18 mouse cellular contexts compared by ENCODE assay signal in the genomic region with DNA sequence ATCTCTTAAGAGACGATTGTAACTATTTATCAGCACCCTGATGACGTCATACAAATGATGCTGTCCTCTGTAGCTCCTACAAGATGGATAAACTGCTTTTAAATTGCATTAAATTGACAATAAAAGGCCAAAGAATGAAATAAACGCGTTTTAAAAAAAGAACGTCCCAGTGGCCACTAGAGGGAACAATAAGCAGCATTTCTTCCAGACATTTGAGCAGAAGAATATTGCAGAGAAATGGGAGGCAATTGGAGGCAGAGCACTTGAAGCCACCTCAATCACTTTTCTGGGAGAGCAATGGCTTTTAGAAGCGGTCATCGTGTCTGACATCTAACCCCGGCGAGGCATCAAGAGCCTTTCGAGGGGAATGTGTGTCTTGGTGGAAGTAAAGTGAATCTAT.
DNase-seq lines count a peak whose midpoint lies in the region; ATAC-seq and TF ChIP-seq lines count a peak whose summit lies in the region.
"Had no signal": no experiment of that assay in that cellular context is flagged by ENCODE, and none has a peak within 500 bp of the region (broad histone marks: within the 10 kb centered on the region; RNA-seq: fewer than 3 reads in every experiment).

No protein-coding gene starts in this region.

- no peaks in the 10 kb centered on the region for H3K9me3 ChIP-seq in heart, postnatal 0 days (replicated peaks; ENCODE audit: control insufficient read depth, low read length)
- H3K9me3 ChIP-seq in heart, embryonic 12.5 days (replicated peaks), result no peaks in the 10 kb centered on the region
- H3K9me3 ChIP-seq in lung, postnatal 0 days (ENCODE audit: low read length), result no peaks in the 10 kb centered on the region
- H3K9me3 ChIP-seq: heart, embryonic 13.5 days; kidney, embryonic 15.5 days; limb, embryonic 12.5 days had no signal

- no peaks in the 10 kb centered on the region for H3K36me3 ChIP-seq in heart, postnatal 0 days (replicated peaks; ENCODE audit: control insufficient read depth, insufficient read depth, low read length)
- H3K36me3 ChIP-seq in heart, embryonic 12.5 days, result no peaks in the 10 kb centered on the region
- H3K36me3 ChIP-seq in lung, postnatal 0 days (ENCODE audit: insufficient read depth, low read length), result no peaks in the 10 kb centered on the region
- H3K36me3 ChIP-seq: heart, embryonic 13.5 days; kidney, embryonic 15.5 days; limb, embryonic 12.5 days had no signal

- no peak overlapping the region for H3K4me2 ChIP-seq in heart, postnatal 0 days (ENCODE audit: low read depth, low read length)
- H3K4me2 ChIP-seq in heart, embryonic 12.5 days, result no peak overlapping the region
- no peak overlapping the region for H3K4me2 ChIP-seq in lung, postnatal 0 days (replicated peaks; ENCODE audit: low read depth, low read length)
- H3K4me2 ChIP-seq: heart, embryonic 13.5 days; kidney, embryonic 15.5 days; limb, embryonic 12.5 days had no signal

- H3K4me1 ChIP-seq in heart, postnatal 0 days (ENCODE audit: control insufficient read depth, insufficient read depth), result peaks cover 10% of the 10 kb centered on the region
- H3K4me1 ChIP-seq in heart, embryonic 12.5 days (replicated peaks), result peaks cover 4% of the 10 kb centered on the region
- H3K4me1 ChIP-seq in lung, postnatal 0 days (ENCODE audit: insufficient read depth, low read depth, low read length), result no peaks in the 10 kb centered on the region
- H3K4me1 ChIP-seq: kidney, embryonic 15.5 days; limb, embryonic 12.5 days had no signal

- no peak overlapping the region for H3K27ac ChIP-seq in heart, postnatal 0 days (ENCODE audit: low read depth)
- no peak overlapping the region for H3K27ac ChIP-seq in heart, embryonic 12.5 days (ENCODE audit: poor library complexity, severe bottlenecking)
- no peak overlapping the region for H3K27ac ChIP-seq in lung, postnatal 0 days (ENCODE audit: low read length)
- H3K27ac ChIP-seq: heart, embryonic 13.5 days; kidney, embryonic 15.5 days; limb, embryonic 12.5 days; liver, embryonic 14.5 days had no signal

- WGBS in heart, postnatal 0 days, result 64% methylated on average over 10 of the region's 10 CpGs
- WGBS in heart, embryonic 12.5 days, result 76% methylated on average over 10 of the region's 10 CpGs
- 60% methylated on average over 10 of the region's 10 CpGs for WGBS in lung, postnatal 0 days

- TF ChIP-seq CTCF in heart, postnatal 0 days (IDR thresholded peaks at IDR 0.05; ENCODE audit: low read depth), result peak; percentile 49
- TF ChIP-seq CTCF in lung, postnatal 0 days (IDR thresholded peaks at IDR 0.05), result peak; percentile 54

- H3K4me3 ChIP-seq in heart, postnatal 0 days (ENCODE audit: low read depth, low read length), result no peak overlapping the region
- no peak overlapping the region for H3K4me3 ChIP-seq in heart, embryonic 12.5 days
- H3K4me3 ChIP-seq in lung, postnatal 0 days (ENCODE audit: low read depth, low read length), result no peak overlapping the region
- H3K4me3 ChIP-seq: heart, embryonic 13.5 days; kidney, embryonic 15.5 days; limb, embryonic 12.5 days had no signal

- TF ChIP-seq EP300 in heart, postnatal 0 days (IDR thresholded peaks at IDR 0.05; ENCODE audit: low read depth), result no peak
- no peak for TF ChIP-seq EP300 in lung, postnatal 0 days (IDR thresholded peaks at IDR 0.05)

- no peaks in the 10 kb centered on the region for H3K27me3 ChIP-seq in heart, postnatal 0 days (ENCODE audit: control insufficient read depth, insufficient read depth, low read length)
- H3K27me3 ChIP-seq in heart, embryonic 12.5 days (replicated peaks), result no peaks in the 10 kb centered on the region
- H3K27me3 ChIP-seq in lung, postnatal 0 days (replicated peaks; ENCODE audit: insufficient read depth, low read length), result no peaks in the 10 kb centered on the region
- H3K27me3 ChIP-seq: CH12.LX; heart, embryonic 13.5 days; kidney, embryonic 15.5 days; limb, embryonic 12.5 days had no signal

- no peak for ATAC-seq in heart, postnatal 0 days (ENCODE audit: insufficient read depth, low read depth)
- ATAC-seq in heart, embryonic 12.5 days (ENCODE audit: insufficient number of reproducible peaks, low FRiP score), result no peak
- no peak for ATAC-seq in lung, postnatal 0 days

- H3K9ac ChIP-seq in heart, postnatal 0 days (replicated peaks; ENCODE audit: low read depth, low read length), result no peak overlapping the region
- no peak overlapping the region for H3K9ac ChIP-seq in heart, embryonic 12.5 days
- H3K9ac ChIP-seq in lung, postnatal 0 days (replicated peaks; ENCODE audit: low read depth), result no peak overlapping the region
- H3K9ac ChIP-seq: heart, embryonic 13.5 days; kidney, embryonic 15.5 days; limb, embryonic 12.5 days; liver, embryonic 14.5 days had no signal

- peak; percentile 10 for DNase-seq in embryo, embryonic 11 days
- no peak for DNase-seq in embryo, embryonic 9.5 days (ENCODE audit: extremely low spot score)
- no peak for DNase-seq in heart, postnatal 0 days (ENCODE audit: low spot score)
- DNase-seq in lung, postnatal 0 days (ENCODE audit: low spot score), result peak; percentile 18
- DNase-seq in lung, postnatal 36 days, result no peak
- DNase-seq in brain, adult 2 months (ENCODE audit: low read depth, low spot score), result peak; percentile 55
- DNase-seq in c-Kit-positive CD71-positive TER-119-positive erythroid progenitor cells, embryonic 14.5 days (ENCODE audit: low spot score), result no peak
- DNase-seq: adrenal gland, postnatal 36 days; cerebellum, adult 9-11 months; gastrocnemius, postnatal 36 days; lung, postnatal 14 days; thymus, adult 2 months had no signal

Comparison
In these comparisons a context has a peak if more than half of its experiments do, and no peak if none do; other contexts are left out.
1. DNase-seq: peak in embryo, embryonic 11 days (single experiment), lung, postnatal 0 days (single experiment) and brain, adult 2 months (single experiment); none in embryo, embryonic 9.5 days (single experiment), heart, postnatal 0 days (single experiment), lung, postnatal 36 days (single experiment) and c-Kit-positive CD71-positive TER-119-positive erythroid progenitor cells, embryonic 14.5 days (single experiment).